In the genomic region with DNA sequence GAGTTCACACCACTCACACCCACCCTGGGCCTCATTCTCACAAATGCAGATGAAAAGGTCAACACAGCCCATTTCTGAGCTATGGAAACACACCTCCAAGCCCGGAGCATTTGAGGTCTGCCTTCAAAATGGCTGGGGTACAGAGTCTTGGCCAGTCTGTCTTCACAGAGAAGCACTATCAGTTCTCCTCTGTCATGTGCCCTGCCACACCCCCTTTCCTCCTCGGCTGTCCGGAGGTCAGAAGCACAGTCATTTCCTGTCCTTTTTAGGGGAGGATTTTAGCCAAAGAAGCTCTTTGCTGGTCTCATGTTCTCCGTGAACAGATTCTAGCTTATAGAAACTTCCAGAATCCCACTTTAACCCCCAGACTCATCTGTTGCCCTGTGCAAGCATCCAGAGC, we compare ENCODE assay signal across 10 mouse cellular contexts. TPM values are rescaled to one million over a fixed set of nuclear protein-coding genes. Genes with fewer than 3 reads are reported as not detected.
DNase-seq lines count a peak whose midpoint lies in the region; ATAC-seq lines count a peak whose summit lies in the region.
"Had no signal": no experiment of that assay in that cellular context is flagged by ENCODE, and none has a peak within 500 bp of the region (broad histone marks: within the 10 kb centered on the region; RNA-seq: fewer than 3 reads in every experiment).

No protein-coding gene starts in this region.

- no peak overlapping the region for H3K4me2 ChIP-seq in stomach, embryonic 16.5 days (ENCODE audit: low read depth, low read length)
- H3K4me2 ChIP-seq: hindbrain, embryonic 15.5 days had no signal

- H3K9ac ChIP-seq in stomach, embryonic 16.5 days (ENCODE audit: low read length), result no peak overlapping the region
- H3K9ac ChIP-seq: hindbrain, embryonic 15.5 days had no signal

- peak; percentile 55 for DNase-seq in heart, adult 8-10 months (ENCODE audit: low spot score)
- peak; percentile 42 for DNase-seq in kidney, postnatal 10 days
- DNase-seq in right cerebral cortex, adult 18-20 months, result no peak
- no peak for DNase-seq in cerebellum, postnatal 36 days
- DNase-seq in thymus, postnatal 14 days, result no peak
- DNase-seq: cerebellum, adult 2 months had no signal

- H3K9me3 ChIP-seq in megakaryocyte, embryonic 14.5 days, result peaks cover under 1% of the 10 kb centered on the region
- no peaks in the 10 kb centered on the region for H3K9me3 ChIP-seq in stomach, embryonic 16.5 days (replicated peaks; ENCODE audit: control insufficient read depth, low read length)
- H3K9me3 ChIP-seq: hindbrain, embryonic 15.5 days had no signal

- peaks cover 55% of the 10 kb centered on the region for H3K36me3 ChIP-seq in megakaryocyte, embryonic 14.5 days (replicated peaks; ENCODE audit: low read length)
- no peaks in the 10 kb centered on the region; the same call in 1 of the 2 replicates for H3K36me3 ChIP-seq in stomach, embryonic 16.5 days (ENCODE audit: control insufficient read depth, insufficient read depth, low read length)
- H3K36me3 ChIP-seq: hindbrain, embryonic 15.5 days had no signal

- no peaks in the 10 kb centered on the region for H3K27me3 ChIP-seq in megakaryocyte, embryonic 14.5 days (replicated peaks)
- H3K27me3 ChIP-seq in stomach, embryonic 16.5 days (ENCODE audit: control insufficient read depth, insufficient read depth, low read length), result no peaks in the 10 kb centered on the region
- H3K27me3 ChIP-seq: hindbrain, embryonic 15.5 days had no signal

- ATAC-seq in megakaryocyte, adult 5-6 weeks (ENCODE audit: poor library complexity, severe bottlenecking), result no peak
- ATAC-seq in stomach, embryonic 16.5 days (ENCODE audit: insufficient read depth, low FRiP score), result no peak

- WGBS in stomach, embryonic 16.5 days, result 43% methylated on average over 4 of the region's 4 CpGs

- H3K4me1 ChIP-seq in megakaryocyte, embryonic 14.5 days, result peaks cover 65% of the 10 kb centered on the region
- peaks cover 7% of the 10 kb centered on the region for H3K4me1 ChIP-seq in stomach, embryonic 16.5 days (ENCODE audit: control insufficient read depth, insufficient read depth, low read length)

- H3K27ac ChIP-seq in stomach, embryonic 16.5 days (ENCODE audit: low read length), result 0 out of 2 replicates have a peak overlapping the region, but pooled peaks have one; percentile 39
- H3K27ac ChIP-seq: hindbrain, embryonic 15.5 days had no signal

- peak overlapping the region; percentile 90 for H3K4me3 ChIP-seq in megakaryocyte, embryonic 14.5 days (replicated peaks)
- H3K4me3 ChIP-seq in stomach, embryonic 16.5 days (replicated peaks; ENCODE audit: low read length), result no peak overlapping the region
- H3K4me3 ChIP-seq: hindbrain, embryonic 15.5 days had no signal

RNA-seq across cellular contexts. Expression of gene Pi4ka, which starts 4.1 kb away (rescaled TPM):
- polyA plus RNA-seq in megakaryocyte, embryonic 14.5 days (2012; ENCODE audit: insufficient read depth, low replicate concordance), result 6.0 and 16.7 TPM in 2 replicates
- total RNA-seq in megakaryocyte, adult 5-6 weeks (2015), result 51.5 and 77.1 TPM in 2 replicates
- 34.2 and 44.7 TPM in 2 replicates for total RNA-seq in megakaryocyte, adult 5-6 weeks (2017)
- total RNA-seq in heart, adult 8-10 months (2022), result 10 to 100 TPM; 54.5 to 60.8 (median 58.6) TPM
- 32.7 and 35.7 TPM in 2 replicates for polyA plus RNA-seq in stomach, embryonic 16.5 days (2015; fragmentation: Nextera tagmentation; extraction: Ambion mirVana)

RNA-seq across cellular contexts. Expression of gene Snap29, which starts 4.4 kb away (rescaled TPM):
- polyA plus RNA-seq in megakaryocyte, embryonic 14.5 days (2012; ENCODE audit: insufficient read depth, low replicate concordance), result 6.3 and 6.7 TPM in 2 replicates
- 29.6 and 35.1 TPM in 2 replicates for total RNA-seq in megakaryocyte, adult 5-6 weeks (2015)
- 36.0 and 38.7 TPM in 2 replicates for total RNA-seq in megakaryocyte, adult 5-6 weeks (2017)
- 10 to 100 TPM; 16.1 to 18.4 (median 16.9) TPM for total RNA-seq in heart, adult 8-10 months (2022)
- polyA plus RNA-seq in stomach, embryonic 16.5 days (2015; fragmentation: Nextera tagmentation; extraction: Ambion mirVana), result 19.4 and 20.9 TPM in 2 replicates

RNA-seq across cellular contexts. Expression of gene Crkl, which starts 41.6 kb away (rescaled TPM):
- 5.4 and 8.8 TPM in 2 replicates for polyA plus RNA-seq in megakaryocyte, embryonic 14.5 days (2012; ENCODE audit: insufficient read depth, low replicate concordance)
- total RNA-seq in megakaryocyte, adult 5-6 weeks (2015), result 25.4 and 29.5 TPM in 2 replicates
- total RNA-seq in megakaryocyte, adult 5-6 weeks (2017), result 25.9 and 26.5 TPM in 2 replicates
- total RNA-seq in heart, adult 8-10 months (2022), result 10 to 100 TPM; 22.8 to 29.8 (median 28.1) TPM
- polyA plus RNA-seq in stomach, embryonic 16.5 days (2015; fragmentation: Nextera tagmentation; extraction: Ambion mirVana), result 51.2 and 53.1 TPM in 2 replicates

Comparison
In these comparisons a context has a peak if more than half of its experiments do, and no peak if none do; other contexts are left out.
1. DNase-seq: peak in heart, adult 8-10 months (single experiment) and kidney, postnatal 10 days (single experiment); none in right cerebral cortex, adult 18-20 months (single experiment), cerebellum, postnatal 36 days (0 of 2) and thymus, postnatal 14 days (single experiment).